Mouse (Mus musculus): ENCODE results near the gene Sema6d. TPM values are rescaled to one million over a fixed set of nuclear protein-coding genes. Genes with fewer than 3 reads are reported as not detected.

Sema6d gene
- polyA plus RNA-seq, 1 experiment from 2014 or later, result 15.4 TPM

- Histone ChIP-seq H3K4me3 (no peak overlapping the region), H3K27me3 (ENCODE audit: insufficient read depth, poor library complexity, severe bottlenecking) (no peaks in the 10 kb centered on the region), H3K9me3 (no peaks in the 10 kb centered on the region), H3K27ac (no peak overlapping the region), H3K4me1 (replicated peaks) (0 out of 2 replicates have a peak, but pooled peaks cover 7% of the 10 kb centered on the region), H3K36me3 (no peaks in the 10 kb centered on the region)
- 84% methylated on average over 12 of the region's 12 CpGs for WGBS
- DNase-seq (ENCODE audit: low spot score), result no peak
Measured at GRCm38 (mm10) chr2:124435382-124436002, 345.7 kb downstream of the Sema6d start.

GRCm38 (mm10) chr2:124436704-124437103, 346.9 kb downstream of the Sema6d start:
- Histone ChIP-seq H3K27ac (no peak overlapping the region), H3K36me3 (no peaks in the 10 kb centered on the region), H3K4me1 (replicated peaks) (0 out of 2 replicates have a peak, but pooled peaks cover 7% of the 10 kb centered on the region), H3K27me3 (ENCODE audit: insufficient read depth, poor library complexity, severe bottlenecking) (no peaks in the 10 kb centered on the region), H3K4me3 (no peak overlapping the region), H3K9me3 (no peaks in the 10 kb centered on the region)
- 75% methylated on average over 8 of the region's 8 CpGs for WGBS
- no peak for DNase-seq (ENCODE audit: low spot score)

- DNase-seq (ENCODE audit: low spot score), result no peak
- H3K27ac ChIP-seq, result no peak overlapping the region
- 91% methylated on average over 2 of the region's 2 CpGs for whole genome bisulfite sequencing
- no peaks in the 10 kb centered on the region for H3K9me3 ChIP-seq
- H3K4me1 ChIP-seq (replicated peaks), result no peaks in the 10 kb centered on the region
- no peaks in the 10 kb centered on the region for H3K27me3 ChIP-seq (ENCODE audit: insufficient read depth, poor library complexity, severe bottlenecking)
- no peaks in the 10 kb centered on the region for H3K36me3 ChIP-seq
- no peak overlapping the region for H3K4me3 ChIP-seq
Measured at GRCm38 (mm10) chr2:124444199-124444598, 354.4 kb downstream of the Sema6d start.

GRCm38 (mm10) chr2:124455881-124456280, 366.1 kb downstream of the Sema6d start:
- H3K27me3 ChIP-seq (ENCODE audit: insufficient read depth, poor library complexity, severe bottlenecking), result no peaks in the 10 kb centered on the region
- H3K4me1 ChIP-seq (replicated peaks), result no peaks in the 10 kb centered on the region
- 72% methylated on average over 2 of the region's 2 CpGs for WGBS
- H3K9me3 ChIP-seq, result no peaks in the 10 kb centered on the region
- no peak for DNase-seq (ENCODE audit: low spot score)
- H3K4me3 ChIP-seq, result no peak overlapping the region
- no peaks in the 10 kb centered on the region for H3K36me3 ChIP-seq
- no peak overlapping the region for H3K27ac ChIP-seq

GRCm38 (mm10) chr2:124456999-124457398, 367.2 kb downstream of the Sema6d start:
- 92% methylated on average over 4 of the region's 4 CpGs for WGBS
- H3K4me3 ChIP-seq, result no peak overlapping the region
- H3K4me1 ChIP-seq (replicated peaks), result 0 out of 2 replicates have a peak, but pooled peaks cover 5% of the 10 kb centered on the region
- no peaks in the 10 kb centered on the region for H3K9me3 ChIP-seq
- H3K27me3 ChIP-seq (ENCODE audit: insufficient read depth, poor library complexity, severe bottlenecking), result no peaks in the 10 kb centered on the region
- DNase-seq (ENCODE audit: low spot score), result no peak
- no peak overlapping the region for H3K27ac ChIP-seq
- H3K36me3 ChIP-seq, result no peaks in the 10 kb centered on the region

- H3K36me3 ChIP-seq, result no peaks in the 10 kb centered on the region
- 82% methylated on average over 2 of the region's 2 CpGs for WGBS
- DNase-seq (ENCODE audit: low spot score), result no peak
Measured at GRCm38 (mm10) chr2:124458028-124458427, 368.3 kb downstream of the Sema6d start.

GRCm38 (mm10) chr2:124460956-124461355, 371.2 kb downstream of the Sema6d start:
- Histone ChIP-seq H3K27me3 (ENCODE audit: insufficient read depth, poor library complexity, severe bottlenecking) (no peaks in the 10 kb centered on the region), H3K27ac (no peak overlapping the region), H3K36me3 (no peaks in the 10 kb centered on the region), H3K9me3 (no peaks in the 10 kb centered on the region), H3K4me1 (replicated peaks) (peaks cover 12% of the 10 kb centered on the region; the same call in 1 of the 2 replicates), H3K4me3 (no peak overlapping the region)
- WGBS, result 76% methylated on average over 2 of the region's 2 CpGs
- DNase-seq (ENCODE audit: low spot score), result no peak

More at GRCm38 (mm10) chr2:124458028-124458427, 368.3 kb downstream of the Sema6d start:
- 0 out of 2 replicates have a peak, but pooled peaks cover 5% of the 10 kb centered on the region for H3K4me1 ChIP-seq (replicated peaks)
- H3K4me3 ChIP-seq, result no peak overlapping the region
- H3K9me3 ChIP-seq, result no peaks in the 10 kb centered on the region
- H3K27me3 ChIP-seq (ENCODE audit: insufficient read depth, poor library complexity, severe bottlenecking), result no peaks in the 10 kb centered on the region
- no peak overlapping the region for H3K27ac ChIP-seq

- Histone ChIP-seq H3K9me3 (no peaks in the 10 kb centered on the region), H3K36me3 (no peaks in the 10 kb centered on the region), H3K4me3 (no peak overlapping the region), H3K4me1 (replicated peaks) (peaks cover 12% of the 10 kb centered on the region; the same call in 1 of the 2 replicates), H3K27me3 (ENCODE audit: insufficient read depth, poor library complexity, severe bottlenecking) (no peaks in the 10 kb centered on the region), H3K27ac (no peak overlapping the region)
- no peak for DNase-seq (ENCODE audit: low spot score)
- WGBS, result 72% methylated on average over 3 of the region's 3 CpGs
Measured at GRCm38 (mm10) chr2:124461378-124461851, 371.6 kb downstream of the Sema6d start.

GRCm38 (mm10) chr2:124465004-124465946, 375.5 kb downstream of the Sema6d start:
- Histone ChIP-seq H3K36me3 (no peaks in the 10 kb centered on the region), H3K27ac (no peak overlapping the region), H3K27me3 (ENCODE audit: insufficient read depth, poor library complexity, severe bottlenecking) (no peaks in the 10 kb centered on the region), H3K4me3 (no peak overlapping the region), H3K9me3 (no peaks in the 10 kb centered on the region), H3K4me1 (replicated peaks) (peaks cover 12% of the 10 kb centered on the region; the same call in 1 of the 2 replicates)
- DNase-seq (ENCODE audit: low spot score), result no peak
- WGBS, result 79% methylated on average over 8 of the region's 8 CpGs

- Histone ChIP-seq H3K4me3 (no peak overlapping the region), H3K9me3 (no peaks in the 10 kb centered on the region), H3K4me1 (replicated peaks) (peaks cover 9% of the 10 kb centered on the region; the same call in 1 of the 2 replicates), H3K27ac (no peak overlapping the region), H3K36me3 (no peaks in the 10 kb centered on the region), H3K27me3 (ENCODE audit: insufficient read depth, poor library complexity, severe bottlenecking) (no peaks in the 10 kb centered on the region)
- no peak for DNase-seq (ENCODE audit: low spot score)
- WGBS, result 85% methylated on average over 1 of the region's 1 CpGs
Measured at GRCm38 (mm10) chr2:124467429-124467828, 377.7 kb downstream of the Sema6d start.

GRCm38 (mm10) chr2:124470346-124471042, 380.7 kb downstream of the Sema6d start:
- 70% methylated on average over 10 of the region's 10 CpGs for WGBS
- no peaks in the 10 kb centered on the region for H3K9me3 ChIP-seq
- no peak overlapping the region for H3K4me3 ChIP-seq
- DNase-seq (ENCODE audit: low spot score), result no peak
- H3K4me1 ChIP-seq (replicated peaks), result peaks cover 8% of the 10 kb centered on the region
- H3K27ac ChIP-seq, result no peak overlapping the region
- no peaks in the 10 kb centered on the region for H3K36me3 ChIP-seq
- no peaks in the 10 kb centered on the region for H3K27me3 ChIP-seq (ENCODE audit: insufficient read depth, poor library complexity, severe bottlenecking)

- peaks cover 7% of the 10 kb centered on the region for H3K4me1 ChIP-seq (replicated peaks)
- no peaks in the 10 kb centered on the region for H3K9me3 ChIP-seq
- WGBS, result 75% methylated on average over 6 of the region's 6 CpGs
- no peaks in the 10 kb centered on the region for H3K36me3 ChIP-seq
- no peak for DNase-seq (ENCODE audit: low spot score)
- H3K27me3 ChIP-seq (ENCODE audit: insufficient read depth, poor library complexity, severe bottlenecking), result no peaks in the 10 kb centered on the region
- no peak overlapping the region for H3K4me3 ChIP-seq
- H3K27ac ChIP-seq, result no peak overlapping the region
Measured at GRCm38 (mm10) chr2:124472674-124473507, 383.1 kb downstream of the Sema6d start.

Data from hindbrain, embryonic 10.5 days (tissue).